Mouse (Mus musculus): ENCODE data around the gene Lhx4. TPM values are rescaled to one million over a fixed set of nuclear protein-coding genes. Genes with fewer than 3 reads are reported as not detected.

The Lhx4 gene
- total and polyA plus RNA-seq, 2 experiments, result not detected

- no peak for DNase-seq (ENCODE audit: extremely low read depth, low read depth, low spot score)
- Histone ChIP-seq H3K4me3 (ENCODE audit: insufficient read depth, low read depth, low read length) (no peak overlapping the region), H3K36me3 (ENCODE audit: control insufficient read depth, insufficient read depth, low read length) (no peaks in the 10 kb centered on the region), H3K27ac (replicated peaks; ENCODE audit: insufficient read depth, low read depth, low read length) (no peak overlapping the region), H3K4me1 (ENCODE audit: control insufficient read depth, insufficient read depth, low read length) (no peaks in the 10 kb centered on the region), H3K27me3 (ENCODE audit: control insufficient read depth, insufficient read depth, low read length) (peaks cover 3% of the 10 kb centered on the region; the same call in 1 of the 2 replicates), H3K79me2 (ENCODE audit: control insufficient read depth, insufficient read depth, low read length) (no peaks in the 10 kb centered on the region), H3K9ac (ENCODE audit: low read depth, low read length) (no peak overlapping the region)
- WGBS, result 67% methylated on average over 9 of the region's 9 CpGs
- no peak for TF ChIP-seq POLR2A (IDR thresholded peaks at IDR 0.05; ENCODE audit: extremely low read depth, insufficient read depth, low read length)
- no peak for TF ChIP-seq CTCF (IDR thresholded peaks at IDR 0.05; ENCODE audit: low read depth, low read length)
Observed at GRCm38 (mm10) chr1:155753411-155753810, 1.9 kb upstream of the Lhx4 start.

GRCm38 (mm10) chr1:155750517-155751178 is 836 bp downstream of the Lhx4 start:
- TF ChIP-seq POLR2A (IDR thresholded peaks at IDR 0.05; ENCODE audit: extremely low read depth, insufficient read depth, low read length) (no peak), CTCF (IDR thresholded peaks at IDR 0.05; ENCODE audit: low read depth, low read length) (no peak)
- H3K27me3 ChIP-seq (ENCODE audit: control insufficient read depth, insufficient read depth, low read length), result peaks cover 3% of the 10 kb centered on the region; the same call in 1 of the 2 replicates
- H3K79me2 ChIP-seq (ENCODE audit: control insufficient read depth, insufficient read depth, low read length), result no peaks in the 10 kb centered on the region
- 27% methylated on average over 11 of the region's 11 CpGs for WGBS
- no peak overlapping the region for H3K27ac ChIP-seq (replicated peaks; ENCODE audit: insufficient read depth, low read depth, low read length)
- no peaks in the 10 kb centered on the region for H3K36me3 ChIP-seq (ENCODE audit: control insufficient read depth, insufficient read depth, low read length)
- no peak overlapping the region for H3K4me3 ChIP-seq (ENCODE audit: insufficient read depth, low read depth, low read length)
- no peak for DNase-seq (ENCODE audit: extremely low read depth, low read depth, low spot score)
- H3K9ac ChIP-seq (ENCODE audit: low read depth, low read length), result no peak overlapping the region
- no peaks in the 10 kb centered on the region for H3K4me1 ChIP-seq (ENCODE audit: control insufficient read depth, insufficient read depth, low read length)

- 76% methylated on average over 5 of the region's 5 CpGs for WGBS
- H3K36me3 ChIP-seq (ENCODE audit: control insufficient read depth, insufficient read depth, low read length), result no peaks in the 10 kb centered on the region
- H3K79me2 ChIP-seq (ENCODE audit: control insufficient read depth, insufficient read depth, low read length), result no peaks in the 10 kb centered on the region
- H3K4me3 ChIP-seq (ENCODE audit: insufficient read depth, low read depth, low read length), result no peak overlapping the region
- H3K27me3 ChIP-seq (ENCODE audit: control insufficient read depth, insufficient read depth, low read length), result peaks cover 6% of the 10 kb centered on the region
- H3K27ac ChIP-seq (replicated peaks; ENCODE audit: insufficient read depth, low read depth, low read length), result no peak overlapping the region
- no peak for TF ChIP-seq POLR2A (IDR thresholded peaks at IDR 0.05; ENCODE audit: extremely low read depth, insufficient read depth, low read length)
- TF ChIP-seq CTCF (IDR thresholded peaks at IDR 0.05; ENCODE audit: low read depth, low read length), result no peak
- H3K4me1 ChIP-seq (ENCODE audit: control insufficient read depth, insufficient read depth, low read length), result no peaks in the 10 kb centered on the region
- no peak overlapping the region for H3K9ac ChIP-seq (ENCODE audit: low read depth, low read length)
- DNase-seq (ENCODE audit: extremely low read depth, low read depth, low spot score), result no peak
Observed at GRCm38 (mm10) chr1:155747911-155748310, 3.6 kb downstream of the Lhx4 start.

- no peak for DNase-seq (ENCODE audit: extremely low read depth, low read depth, low spot score)
- Histone ChIP-seq H3K4me3 (ENCODE audit: insufficient read depth, low read depth, low read length) (no peak overlapping the region), H3K79me2 (ENCODE audit: control insufficient read depth, insufficient read depth, low read length) (no peaks in the 10 kb centered on the region), H3K4me1 (ENCODE audit: control insufficient read depth, insufficient read depth, low read length) (no peaks in the 10 kb centered on the region), H3K36me3 (ENCODE audit: control insufficient read depth, insufficient read depth, low read length) (no peaks in the 10 kb centered on the region), H3K27me3 (ENCODE audit: control insufficient read depth, insufficient read depth, low read length) (peaks cover 15% of the 10 kb centered on the region), H3K27ac (replicated peaks; ENCODE audit: insufficient read depth, low read depth, low read length) (no peak overlapping the region), H3K9ac (ENCODE audit: low read depth, low read length) (no peak overlapping the region)
- 29% methylated on average over 8 of the region's 8 CpGs for WGBS
- TF ChIP-seq CTCF (IDR thresholded peaks at IDR 0.05; ENCODE audit: low read depth, low read length), result no peak
- TF ChIP-seq POLR2A (IDR thresholded peaks at IDR 0.05; ENCODE audit: extremely low read depth, insufficient read depth, low read length), result no peak
Observed at GRCm38 (mm10) chr1:155747011-155747410, 4.5 kb downstream of the Lhx4 start.

- 1% methylated on average over 80 of the region's 81 CpGs for WGBS
- TF ChIP-seq CTCF (IDR thresholded peaks at IDR 0.05; ENCODE audit: low read depth, low read length) (no peak), POLR2A (IDR thresholded peaks at IDR 0.05; ENCODE audit: extremely low read depth, insufficient read depth, low read length) (no peak)
- no peak for DNase-seq (ENCODE audit: extremely low read depth, low read depth, low spot score)
- peak overlapping the region; percentile 26; the same call in 1 of the 2 replicates for H3K9ac ChIP-seq (ENCODE audit: low read depth, low read length)
- H3K36me3 ChIP-seq (ENCODE audit: control insufficient read depth, insufficient read depth, low read length), result no peaks in the 10 kb centered on the region
- no peak overlapping the region for H3K27ac ChIP-seq (replicated peaks; ENCODE audit: insufficient read depth, low read depth, low read length)
- no peaks in the 10 kb centered on the region for H3K79me2 ChIP-seq (ENCODE audit: control insufficient read depth, insufficient read depth, low read length)
- no peaks in the 10 kb centered on the region for H3K4me1 ChIP-seq (ENCODE audit: control insufficient read depth, insufficient read depth, low read length)
- H3K27me3 ChIP-seq (ENCODE audit: control insufficient read depth, insufficient read depth, low read length), result peaks cover 30% of the 10 kb centered on the region
- peak overlapping the region; percentile 46; the same call in 1 of the 2 replicates for H3K4me3 ChIP-seq (ENCODE audit: insufficient read depth, low read depth, low read length)
Observed at GRCm38 (mm10) chr1:155742411-155743363, 8.8 kb downstream of the Lhx4 start.

All from liver, adult 2 months (tissue).